In genomic region chr13:62909776-62910175, GRCm38 (mm10) we compare ENCODE assay signal across 23 mouse cellular contexts. TPM values are rescaled to one million over a fixed set of nuclear protein-coding genes. Genes with fewer than 3 reads are reported as not detected.
DNase-seq lines count a peak whose midpoint lies in the region; TF ChIP-seq lines count a peak whose summit lies in the region.
"Had no signal": no experiment of that assay in that cellular context is flagged by ENCODE, and none has a peak within 500 bp of the region (broad histone marks: within the 10 kb centered on the region; RNA-seq: fewer than 3 reads in every experiment).

No protein-coding gene starts in this region.

- H3K4me1 ChIP-seq in cortical plate, adult 2 months (ENCODE audit: control insufficient read depth, insufficient read depth, low read length): peaks cover 10% of the 10 kb centered on the region
- H3K4me1 ChIP-seq: stomach, embryonic 15.5 days had no signal

- peak overlapping the region; percentile 70; the same call in 1 of the 2 replicates for H3K27ac ChIP-seq in cortical plate, adult 2 months (ENCODE audit: insufficient read depth, low read length)
- H3K27ac ChIP-seq: embryonic facial prominence, embryonic 13.5 days; gastrocnemius, adult 2 months; heart, embryonic 10.5 days; limb, embryonic 10.5 days; stomach, embryonic 15.5 days had no signal

- intact Hi-C loops in left cerebral cortex, postnatal 4 days (cut with DNase I): no loop called here
- intact Hi-C loops in left cerebral cortex, postnatal 25 days (cut with DNase I): loop anchor here (2.0 kb wide), 1 partner anchor 31 kb away; no protein-coding TSS in a partner anchor

- no peak for TF ChIP-seq CTCF in cortical plate, adult 2 months (IDR thresholded peaks at IDR 0.05; ENCODE audit: extremely low read depth, insufficient read depth, low read length)

- TF ChIP-seq POLR2A in cortical plate, adult 2 months (IDR thresholded peaks at IDR 0.05; ENCODE audit: extremely low read depth, insufficient read depth, low read length): no peak

- peak; percentile 48 to 57 for DNase-seq in left cerebral cortex, adult 18-20 months (ENCODE audit: low spot score in 2 of 2)
- no peak for DNase-seq in left cerebral cortex, postnatal 4 days
- peak; percentile 36 to 92 for DNase-seq in left cerebral cortex, postnatal 25 days (ENCODE audit: low spot score in 2 of 2)
- peak; percentile 23 for DNase-seq in right cerebral cortex, postnatal 14 days
- DNase-seq in adrenal gland, adult (ENCODE audit: inconsistent age in 2 of 2, low spot score in 1 of 2): no peak
- DNase-seq in adipocyte (ENCODE audit: low spot score): no peak
- no peak for DNase-seq in cerebellum, postnatal 25 days
- DNase-seq: adrenal gland, postnatal 14 days; gastrocnemius, adult 2 months; kidney, adult 8-10 months; lung, embryonic 14.5 days had no signal

- no peak overlapping the region for H3K4me3 ChIP-seq in cortical plate, adult 2 months (ENCODE audit: insufficient read depth, low read length)
- H3K4me3 ChIP-seq: embryonic facial prominence, embryonic 13.5 days; gastrocnemius, adult 2 months; heart, embryonic 10.5 days; limb, embryonic 10.5 days; stomach, embryonic 15.5 days had no signal

RNA-seq across cellular contexts. Expression of gene Fbp1, which starts 21.7 kb away (rescaled TPM):
- total RNA-seq in left cerebral cortex, adult 18-20 months (2021): 1 to 10 TPM in 1 of 2 experiments, under 1 TPM in 1; 0.70 to 1.3 TPM
- total RNA-seq in left cerebral cortex, postnatal 4 days (2021): under 1 TPM; 0.46 to 0.92 TPM
- polyA plus RNA-seq in cortical plate, adult 2 months (2012; rRNA removed): 0.40 and 0.69 TPM in 2 replicates
- total RNA-seq in left cerebral cortex, postnatal 25 days (2021): under 1 TPM; 0.23 to 0.44 TPM
- total RNA-seq: G1E; gastrocnemius, adult 2 months; heart, postnatal 25 days; midbrain, postnatal 0 days had no signal
- polyA plus RNA-seq: forebrain, embryonic 11.5 days; G1E; limb, embryonic 10.5 days; neural tube, embryonic 11.5 days had no signal

RNA-seq across cellular contexts. Expression of gene Fbp2, which starts 51.6 kb away (rescaled TPM):
- not detected for total RNA-seq in left cerebral cortex, adult 18-20 months (2021)
- under 1 TPM in 1 of 2 experiments, not detected in 1; 0.79 TPM for total RNA-seq in left cerebral cortex, postnatal 4 days (2021)
- polyA plus RNA-seq in cortical plate, adult 2 months (2012; rRNA removed): 0.10 TPM in 1 of 2 replicates, not detected in the other
- total RNA-seq in left cerebral cortex, postnatal 25 days (2021): not detected
- total RNA-seq: common myeloid progenitor, adult 5-6 weeks; G1E; megakaryocyte, adult 5-6 weeks had no signal
- polyA plus RNA-seq: forebrain, embryonic 11.5 days; G1E; lung, embryonic 14.5 days; neural tube, embryonic 11.5 days had no signal

RNA-seq across cellular contexts. Expression of gene 2010111I01Rik, which starts 54.9 kb away (rescaled TPM):
- 100 to 1,000 TPM; 104 to 111 TPM for total RNA-seq in left cerebral cortex, adult 18-20 months (2021)
- total RNA-seq in left cerebral cortex, postnatal 4 days (2021): 10 to 100 TPM; 42.3 to 51.9 TPM
- 117 and 128 TPM in 2 replicates for polyA plus RNA-seq in cortical plate, adult 2 months (2012; rRNA removed)
- 100 to 1,000 TPM in 1 of 2 experiments, 10 to 100 TPM in 1; 93.6 to 105 TPM for total RNA-seq in left cerebral cortex, postnatal 25 days (2021)

Comparison
In these comparisons a context has a peak if more than half of its experiments do, and no peak if none do; other contexts are left out.
1. DNase-seq: peak in left cerebral cortex, adult 18-20 months (2 of 2), left cerebral cortex, postnatal 25 days (2 of 2) and right cerebral cortex, postnatal 14 days (single experiment); none in left cerebral cortex, postnatal 4 days (single experiment), adrenal gland, adult (0 of 2), adipocyte (single experiment) and cerebellum, postnatal 25 days (0 of 2).